Mouse (Mus musculus) embryonic facial prominence, embryonic 14.5 days (tissue): ENCODE measurements around the gene Timm22. TPM values are rescaled to one million over a fixed set of nuclear protein-coding genes. Genes with fewer than 3 reads are reported as not detected.

Experiments used
- ATAC-seq: fragments of 200-750 bp; cut with Nextera tagmentation; 2 replicates; pipeline ENCODE4 v1.8.0; 2017; ENCODE audit warnings: low read depth, moderate number of reproducible peaks, moderate TSS enrichment
- DNase-seq: peaks from one replicate; pipeline ENCODE4 v3.0.0-alpha.2; 2015; ENCODE audit warnings: low spot score
- H3K27ac ChIP-seq: fragments of 300-500 bp; sonication (generic); replicated peaks from 2 replicates; pipeline ENCODE4 v1.5.1; 2014; ENCODE audit warnings: low read depth, mild to moderate bottlenecking, low read length, moderate library complexity
- H3K27me3 ChIP-seq: fragments of 300-500 bp; sonication (generic); replicated peaks from 2 replicates; pipeline ENCODE4 v1.6.1; 2014; ENCODE audit warnings: low read length; ENCODE audit not compliant: control insufficient read depth, insufficient read depth
- H3K36me3 ChIP-seq: fragments of 300-500 bp; sonication (generic); 2 replicates; pipeline ENCODE4 v1.6.1; 2014; ENCODE audit warnings: low read length, mixed read lengths; ENCODE audit not compliant: control insufficient read depth, insufficient read depth
- H3K4me1 ChIP-seq: fragments of 300-500 bp; sonication (generic); 2 replicates; pipeline ENCODE4 v1.6.1; 2014; ENCODE audit warnings: antibody characterized with exemption, low read length; ENCODE audit not compliant: control insufficient read depth, insufficient read depth
- H3K4me2 ChIP-seq: fragments of 300-500 bp; sonication (generic); 2 replicates; pipeline ENCODE4 v1.6.1; 2014; ENCODE audit warnings: low read depth, mild to moderate bottlenecking, low read length, moderate library complexity, mixed read lengths
- H3K4me3 ChIP-seq: fragments of 300-500 bp; sonication (generic); 2 replicates; pipeline ENCODE4 v1.5.1; 2014; ENCODE audit warnings: low read depth, mild to moderate bottlenecking, low read length
- H3K9ac ChIP-seq: fragments of 300-500 bp; sonication (generic); 2 replicates; pipeline ENCODE4 v1.6.1; 2014; ENCODE audit warnings: low read depth, mild to moderate bottlenecking, low read length, moderate library complexity, mixed read lengths
- H3K9me3 ChIP-seq: fragments of 300-500 bp; sonication (generic); 2 replicates; pipeline ENCODE4 v1.6.1; 2016; ENCODE audit warnings: low read length; ENCODE audit not compliant: control insufficient read depth
- WGBS: fragments of 180-500 bp; shearing (Covaris S2); extraction: QIAGEN DNeasy Blood & Tissue Kit; methylation state at CpG from one replicate; pipeline ENCODE4 v1.1.7; 2014; 5-methylcytosine and 5-hydroxymethylcytosine counted together
- polyA plus RNA-seq: library from polyadenylated mRNA; unstranded; fragments of >200 nt; fragmentation: Nextera tagmentation; extraction: Ambion mirVana; gene quantifications from 2 replicates; pipeline ENCODE4 v1.2.1, GENCODE M21; 2014

Gene Timm22
- polyA plus RNA-seq: 113 and 124 TPM in 2 replicates

DNA sequence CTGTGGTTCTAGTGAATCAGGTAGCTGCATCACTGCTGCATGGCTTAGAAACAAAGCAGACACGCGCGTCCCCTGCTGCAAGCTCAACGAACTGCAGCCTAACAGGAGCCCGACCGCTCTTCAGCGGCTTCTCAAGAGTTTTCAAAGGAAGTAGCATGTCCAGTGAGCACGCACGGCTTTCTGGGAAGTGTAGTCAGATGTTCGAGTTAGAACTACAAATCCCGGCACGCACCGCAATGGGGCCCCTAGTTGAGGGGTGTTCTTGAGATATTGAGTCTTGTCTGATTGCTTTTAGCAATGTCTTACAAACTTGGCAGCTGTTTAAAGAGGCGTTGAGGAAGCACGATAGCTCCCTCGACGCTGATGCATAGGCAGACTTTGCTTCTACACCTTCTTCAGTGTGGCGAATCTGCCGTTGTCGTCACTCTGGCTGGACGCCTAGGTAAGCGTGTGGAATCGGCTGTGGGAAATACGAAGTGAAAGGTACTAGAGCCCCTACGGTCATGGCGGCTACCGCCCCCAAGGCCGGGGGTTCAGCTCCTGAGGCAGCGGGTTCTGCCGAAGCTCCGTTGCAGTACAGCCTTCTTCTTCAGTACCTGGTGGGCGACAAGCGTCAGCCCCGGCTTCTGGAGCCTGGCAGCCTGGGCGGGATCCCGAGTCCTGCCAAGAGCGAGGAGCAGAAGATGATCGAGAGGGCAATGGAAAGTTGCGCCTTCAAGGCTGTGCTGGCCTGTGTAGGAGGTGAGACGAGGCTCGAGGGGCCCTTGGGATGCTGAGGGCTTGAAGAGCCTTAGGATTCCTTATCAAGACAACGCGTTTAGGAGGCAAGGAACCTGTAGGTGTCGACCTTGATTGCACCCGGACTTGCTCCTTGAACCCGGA, at the start of gene Timm22:
Gene Timm22, plus strand, starts transcription at position 251 of the 882 bp plus-strand sequence.
- peak within 1 kb of the TSS; percentile 90 for H3K9ac ChIP-seq
- H3K4me3 ChIP-seq: peak within 1 kb of the TSS; percentile 98
- peak within 1 kb of the TSS; percentile 88 for H3K4me2 ChIP-seq
- H3K27me3 ChIP-seq: no peaks in the 10 kb centered on the region
- ATAC-seq: peak; percentile 97
- peak; percentile 99 for DNase-seq
- H3K27ac ChIP-seq: peak within 1 kb of the TSS; percentile 67
- H3K36me3 ChIP-seq: peaks cover 13% of the 10 kb centered on the region
- WGBS: 1% methylated on average over 44 of the region's 46 CpGs
- H3K9me3 ChIP-seq: no peaks in the 10 kb centered on the region
- peaks cover 4% of the 10 kb centered on the region; the same call in 1 of the 2 replicates for H3K4me1 ChIP-seq

DNA sequence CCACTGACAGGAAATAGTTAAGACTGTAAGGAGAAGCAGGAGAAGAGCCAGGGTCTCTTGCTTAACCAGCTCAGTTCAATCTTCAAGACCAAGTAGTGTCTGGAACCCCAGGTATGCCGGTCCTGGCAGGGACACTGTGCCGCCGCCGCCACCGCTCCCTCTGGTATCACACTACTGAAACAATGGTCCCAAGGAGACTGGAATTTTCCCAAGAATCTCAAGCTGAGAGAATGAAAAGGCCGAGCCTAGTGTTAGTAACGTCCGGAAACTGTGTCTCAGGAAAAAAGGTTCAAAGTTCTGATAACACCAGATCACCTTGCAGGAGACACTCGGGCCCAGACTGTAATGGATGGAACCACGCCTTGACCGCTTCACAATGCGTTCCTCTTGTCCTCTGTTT, 49.3 kb upstream of the Timm22 start:
- no peak for ATAC-seq

DNA sequence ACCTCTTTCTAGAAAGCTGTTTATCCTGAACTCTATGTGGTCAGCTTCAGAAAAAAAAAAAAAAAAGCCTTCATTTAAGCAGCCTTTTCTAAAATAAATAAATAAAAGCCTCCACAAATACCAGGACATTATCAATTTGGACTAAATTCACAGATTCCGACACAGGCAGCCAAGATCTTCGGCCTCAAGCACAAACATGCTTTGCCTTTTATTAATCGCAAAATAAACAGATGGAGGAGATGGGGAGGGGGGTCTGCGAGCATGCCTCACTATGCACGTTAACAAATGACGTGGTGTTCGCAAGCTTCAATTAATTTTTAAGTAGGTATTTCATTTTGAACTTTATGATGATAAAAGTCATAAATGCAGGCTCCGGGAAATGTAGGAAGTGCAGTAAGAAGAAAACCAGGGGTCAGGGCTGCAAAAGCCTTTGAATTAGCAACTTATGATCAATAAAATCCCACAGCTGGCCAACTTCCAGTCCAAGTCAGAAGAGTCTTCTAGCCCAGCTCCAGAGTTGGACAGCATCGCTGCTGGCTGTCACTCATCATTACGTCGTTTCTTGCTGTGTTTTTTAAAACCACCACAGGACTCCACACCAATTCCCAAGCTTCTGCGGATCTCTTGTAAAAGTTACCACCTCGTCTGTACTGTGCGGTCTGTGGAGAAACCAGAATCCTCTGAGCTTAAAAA, 48.0 kb upstream of the Timm22 start:
- ATAC-seq (peak; percentile 17; the same call in 1 of the 2 replicates), DNase-seq (peak; percentile 86)
- Histone ChIP-seq H3K4me2 (no peak overlapping the region), H3K9ac (0 out of 2 replicates have a peak overlapping the region, but pooled peaks have one; percentile 16), H3K27me3 (no peaks in the 10 kb centered on the region), H3K36me3 (no peaks in the 10 kb centered on the region), H3K9me3 (no peaks in the 10 kb centered on the region), H3K4me1 (peaks cover 47% of the 10 kb centered on the region), H3K27ac (no peak overlapping the region), H3K4me3 (no peak overlapping the region)
- 42% methylated on average over 14 of the region's 14 CpGs for WGBS

More for the DNA sequence above, 49.3 kb upstream of the Timm22 start:
- H3K36me3 ChIP-seq: no peaks in the 10 kb centered on the region
- H3K9ac ChIP-seq: no peak overlapping the region
- no peaks in the 10 kb centered on the region for H3K9me3 ChIP-seq
- no peak overlapping the region for H3K27ac ChIP-seq
- DNase-seq: no peak
- no peaks in the 10 kb centered on the region for H3K27me3 ChIP-seq
- no peak overlapping the region for H3K4me3 ChIP-seq
- 68% methylated on average over 12 of the region's 12 CpGs for WGBS
- H3K4me1 ChIP-seq: peaks cover 49% of the 10 kb centered on the region
- no peak overlapping the region for H3K4me2 ChIP-seq

DNA sequence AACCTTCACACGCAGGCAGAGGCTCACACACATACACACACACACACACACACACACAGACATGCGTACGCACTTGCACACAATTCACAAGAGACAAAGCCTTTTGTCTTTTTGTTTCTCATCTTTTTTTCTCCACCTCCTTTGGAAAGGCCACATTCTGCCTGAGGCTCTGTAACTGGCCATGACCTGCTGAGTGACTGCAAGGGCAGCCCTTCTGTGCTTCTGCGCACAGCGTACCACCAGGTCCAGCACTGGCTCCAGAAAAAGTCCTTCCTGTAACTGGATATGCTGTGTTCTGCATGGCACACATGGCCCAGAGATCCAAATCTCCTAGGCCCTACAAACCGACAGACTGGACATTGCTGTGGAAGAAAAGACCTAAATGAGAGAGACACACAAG, 46.5 kb upstream of the Timm22 start:
- Histone ChIP-seq H3K4me2 (no peak overlapping the region), H3K9ac (no peak overlapping the region), H3K36me3 (0 out of 2 replicates have a peak, but pooled peaks cover 7% of the 10 kb centered on the region), H3K4me3 (no peak overlapping the region), H3K27me3 (no peaks in the 10 kb centered on the region), H3K27ac (no peak overlapping the region), H3K9me3 (no peaks in the 10 kb centered on the region), H3K4me1 (peaks cover 45% of the 10 kb centered on the region)
- 65% methylated on average over 6 of the region's 6 CpGs for WGBS
- ATAC-seq (no peak), DNase-seq (no peak)

DNA sequence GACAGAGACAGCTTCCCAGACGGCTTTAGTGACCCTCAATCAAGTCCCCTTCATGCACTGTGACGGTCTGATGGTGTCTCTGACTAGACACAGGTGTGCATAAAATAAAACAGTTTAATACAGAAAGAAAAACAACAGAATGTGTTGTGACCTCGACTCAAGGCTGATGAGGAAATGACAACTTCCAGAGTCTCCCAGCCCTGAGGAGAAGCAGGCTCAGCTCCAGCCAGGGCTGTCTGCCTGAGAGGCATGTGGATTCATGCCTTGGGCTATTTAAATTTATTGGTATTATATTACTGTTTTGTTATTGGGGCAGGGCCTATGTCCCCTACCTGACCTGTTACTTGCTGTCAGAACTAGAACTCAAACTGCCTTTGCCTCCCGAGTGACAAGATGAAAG, 45.3 kb upstream of the Timm22 start:
- Histone ChIP-seq H3K4me3 (no peak overlapping the region), H3K36me3 (peaks cover 10% of the 10 kb centered on the region; the same call in 1 of the 2 replicates), H3K4me2 (no peak overlapping the region), H3K9ac (no peak overlapping the region), H3K27ac (no peak overlapping the region), H3K4me1 (peaks cover 36% of the 10 kb centered on the region), H3K9me3 (no peaks in the 10 kb centered on the region), H3K27me3 (no peaks in the 10 kb centered on the region)
- DNase-seq (no peak), ATAC-seq (no peak)
- 43% methylated on average over 4 of the region's 4 CpGs for WGBS

DNA sequence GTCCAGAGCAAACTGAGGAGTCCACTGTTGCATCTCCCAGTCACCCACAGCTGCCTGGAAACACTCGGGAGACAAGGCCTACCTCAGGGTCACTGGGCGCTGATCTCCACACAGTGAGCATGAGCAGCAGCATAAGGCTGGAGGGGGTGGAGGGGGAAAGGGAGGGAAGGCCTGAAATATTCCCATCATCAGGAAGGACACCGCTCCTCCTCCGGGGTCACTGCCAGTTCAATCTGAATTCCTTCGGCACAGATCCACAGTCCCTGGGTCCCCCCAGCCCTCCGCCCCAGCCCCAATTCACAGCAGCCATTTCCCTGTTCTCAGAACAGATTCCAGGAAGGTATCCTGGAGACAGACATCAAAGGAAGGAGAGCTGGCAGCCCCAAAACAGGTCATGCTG, 43.6 kb upstream of the Timm22 start:
- peak overlapping the region; percentile 55; the same call in 1 of the 2 replicates for H3K27ac ChIP-seq
- H3K36me3 ChIP-seq: peaks cover 15% of the 10 kb centered on the region; the same call in 1 of the 2 replicates
- H3K4me1 ChIP-seq: peaks cover 35% of the 10 kb centered on the region
- H3K9me3 ChIP-seq: no peaks in the 10 kb centered on the region
- no peaks in the 10 kb centered on the region for H3K27me3 ChIP-seq
- H3K4me3 ChIP-seq: no peak overlapping the region
- ATAC-seq (no peak), DNase-seq (no peak)
- 29% methylated on average over 6 of the region's 6 CpGs for WGBS
- H3K9ac ChIP-seq: 0 out of 2 replicates have a peak overlapping the region, but pooled peaks have one; percentile 34
- H3K4me2 ChIP-seq: no peak overlapping the region

DNA sequence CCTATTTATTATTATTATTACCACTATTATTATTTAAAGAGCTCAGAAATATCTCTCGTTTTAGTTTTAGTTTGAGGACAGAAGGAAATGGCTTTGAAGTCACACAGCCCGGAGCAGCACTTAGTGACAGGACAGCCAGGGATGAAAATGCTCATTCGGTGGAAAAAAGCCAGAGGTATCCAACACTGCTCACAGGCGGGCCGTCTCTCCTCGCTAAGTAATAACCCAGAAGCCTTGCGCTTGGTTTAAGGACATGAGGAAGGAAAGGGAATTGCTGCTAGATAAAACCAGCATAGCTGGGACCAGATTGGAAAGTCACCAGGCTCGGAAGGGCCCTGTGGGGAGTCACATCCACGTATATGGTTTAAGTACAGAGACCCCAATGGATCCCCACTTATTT, 43.1 kb upstream of the Timm22 start:
- 27% methylated on average over 9 of the region's 9 CpGs for WGBS
- Histone ChIP-seq H3K36me3 (peaks cover 15% of the 10 kb centered on the region; the same call in 1 of the 2 replicates), H3K4me2 (no peak overlapping the region), H3K4me1 (peaks cover 30% of the 10 kb centered on the region), H3K9ac (0 out of 2 replicates have a peak overlapping the region, but pooled peaks have one; percentile 34), H3K27ac (peak overlapping the region; percentile 55), H3K9me3 (no peaks in the 10 kb centered on the region), H3K27me3 (no peaks in the 10 kb centered on the region), H3K4me3 (no peak overlapping the region)
- DNase-seq (no peak), ATAC-seq (0 out of 2 replicates have a peak, but pooled peaks have one; percentile 38)

DNA sequence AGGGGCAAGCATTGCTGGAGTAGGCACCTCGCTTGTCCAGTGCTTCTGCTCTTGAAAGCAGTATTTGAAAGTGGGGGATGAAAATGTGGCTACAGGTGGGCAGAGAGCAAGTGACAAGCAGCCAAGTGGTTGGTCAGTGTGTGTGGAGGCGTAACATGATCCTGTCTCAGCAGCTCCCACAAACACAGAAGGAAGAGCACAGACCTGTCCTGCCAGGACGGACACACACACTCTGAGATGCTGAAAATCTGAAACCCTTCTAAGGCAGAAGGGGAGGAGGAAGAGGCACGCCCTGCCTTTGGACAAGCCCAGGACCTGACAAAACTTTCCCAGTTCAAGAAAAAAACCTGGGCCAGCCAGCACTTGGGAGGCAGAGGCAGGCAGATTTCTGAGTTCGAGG, 42.7 kb upstream of the Timm22 start:
- Histone ChIP-seq H3K27me3 (no peaks in the 10 kb centered on the region), H3K4me2 (no peak overlapping the region), H3K4me3 (no peak overlapping the region), H3K9ac (0 out of 2 replicates have a peak overlapping the region, but pooled peaks have one; percentile 8), H3K9me3 (no peaks in the 10 kb centered on the region), H3K4me1 (peaks cover 26% of the 10 kb centered on the region), H3K27ac (peak overlapping the region; percentile 55), H3K36me3 (peaks cover 15% of the 10 kb centered on the region; the same call in 1 of the 2 replicates)
- WGBS: 76% methylated on average over 5 of the region's 5 CpGs
- DNase-seq: no peak
- no peak for ATAC-seq
